Comparison of ENCODE assay signal across 19 mouse cellular contexts in genomic region chr5:52238877-52239276, GRCm38 (mm10).
"Had no signal": no experiment of that assay in that cellular context is flagged by ENCODE, and none has a peak within 500 bp of the region (broad histone marks: within the 10 kb centered on the region; RNA-seq: fewer than 3 reads in every experiment).

No protein-coding gene starts in this region.

- H3K9ac ChIP-seq: lung, embryonic 14.5 days; midbrain, embryonic 12.5 days; neural tube, embryonic 13.5 days; neural tube, embryonic 15.5 days had no signal

- ATAC-seq: midbrain, embryonic 16.5 days had no signal

- H3K9me3 ChIP-seq: midbrain, embryonic 12.5 days; neural tube, embryonic 13.5 days; neural tube, embryonic 15.5 days had no signal

- H3K27me3 ChIP-seq: midbrain, embryonic 12.5 days; neural tube, embryonic 13.5 days; neural tube, embryonic 15.5 days had no signal

- H3K4me1 ChIP-seq: midbrain, embryonic 12.5 days; neural tube, embryonic 13.5 days; neural tube, embryonic 15.5 days had no signal

- H3K4me3 ChIP-seq: midbrain, embryonic 10.5 days; midbrain, embryonic 12.5 days; myocyte; neural tube, embryonic 13.5 days; neural tube, embryonic 15.5 days had no signal

- H3K36me3 ChIP-seq: midbrain, embryonic 10.5 days; midbrain, embryonic 12.5 days; neural tube, embryonic 13.5 days; neural tube, embryonic 15.5 days had no signal

- H3K27ac ChIP-seq: midbrain, embryonic 10.5 days; midbrain, embryonic 12.5 days; neural tube, embryonic 13.5 days; neural tube, embryonic 15.5 days had no signal

- DNase-seq: lung, adult 18-20 months; lung, postnatal 10 days; lung, postnatal 4 days; midbrain, embryonic 14.5 days; retina, postnatal 1 day; right cerebral cortex, adult 18-20 months; right cerebral cortex, postnatal 25 days; right cerebral cortex, postnatal 4 days; spleen, adult 18-20 months; thymus, adult 18-20 months; thymus, postnatal 14 days; thymus, postnatal 36 days had no signal
